Mouse (Mus musculus): ENCODE results near the gene Fuz.
A peak's percentile ranks its signal among the peaks of the same experiment; 100 is the strongest.

Gene Fuz

DNA sequence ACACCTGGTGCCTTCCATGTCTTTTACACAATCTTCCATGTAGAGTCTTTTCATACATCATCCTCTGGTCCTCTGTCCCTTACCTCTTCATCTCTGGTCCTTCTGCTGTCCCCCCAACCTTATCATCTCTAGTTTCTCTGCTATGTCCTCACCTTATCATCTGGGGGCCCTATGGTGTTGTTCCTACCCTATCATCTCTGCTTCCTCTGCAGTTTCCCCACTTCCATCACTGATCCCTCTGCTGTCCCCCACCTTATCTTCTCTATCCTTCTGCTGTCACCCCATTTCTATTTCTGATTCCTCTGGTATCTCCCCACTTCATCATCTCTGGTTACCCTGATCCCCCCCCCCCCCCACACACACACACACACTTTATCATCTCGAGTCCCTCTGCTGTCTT, 32.7 kb downstream of the Fuz start:
- DNase-seq (ENCODE audit: low read depth, low spot score) = no peak

DNA sequence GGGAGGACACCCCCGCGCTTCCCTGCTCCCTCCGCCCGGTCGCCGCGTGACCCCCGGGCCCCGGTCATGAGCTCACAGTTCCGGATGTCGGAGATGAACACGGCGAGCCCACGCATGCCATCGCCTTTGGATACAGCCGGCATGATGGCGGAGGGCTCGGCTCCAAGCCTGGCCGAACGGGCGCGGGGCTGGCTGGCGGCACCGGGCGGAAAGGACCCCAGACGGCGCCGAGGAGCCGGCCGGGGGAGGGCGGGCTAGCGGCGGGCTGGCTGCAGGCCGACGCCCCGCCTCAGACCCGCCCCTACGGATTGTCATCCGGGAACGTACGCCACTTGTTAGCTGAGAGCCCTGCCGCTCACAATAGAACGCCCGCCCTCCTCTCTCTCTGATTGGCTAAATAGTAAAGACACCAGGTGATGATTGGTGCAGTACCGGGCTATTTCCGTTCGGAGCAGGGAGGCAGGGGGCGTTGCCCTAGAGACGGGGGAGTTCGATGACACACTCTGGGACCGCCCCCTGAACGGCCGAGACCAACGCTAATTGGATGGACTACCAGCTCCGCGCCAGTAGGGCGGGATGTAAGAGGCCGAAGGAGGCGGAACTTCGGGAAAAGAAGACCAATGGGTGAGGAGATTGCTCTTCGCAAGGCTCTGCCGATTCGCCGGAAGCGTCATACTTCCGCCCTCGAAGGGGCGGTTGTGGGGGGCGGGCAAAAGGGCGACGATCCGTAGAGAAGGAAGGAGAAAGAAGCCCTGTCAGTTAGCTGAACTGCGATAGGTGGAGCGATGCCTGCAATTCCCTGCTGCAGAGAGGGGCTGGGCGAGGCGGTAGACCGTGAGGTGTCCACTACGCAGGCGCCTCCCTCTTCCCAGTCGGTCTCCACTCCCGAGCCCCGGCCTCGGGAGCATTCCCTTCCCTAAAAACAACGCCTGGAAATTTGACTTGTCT, 33.6 kb downstream of the Fuz start, which contains the start of gene Ap2a1:
Ap2a1 (minus strand) TSS at position 293 of the 948 bp plus-strand sequence.
- DNase-seq (ENCODE audit: low read depth, low spot score) = peak; percentile 100

DNA sequence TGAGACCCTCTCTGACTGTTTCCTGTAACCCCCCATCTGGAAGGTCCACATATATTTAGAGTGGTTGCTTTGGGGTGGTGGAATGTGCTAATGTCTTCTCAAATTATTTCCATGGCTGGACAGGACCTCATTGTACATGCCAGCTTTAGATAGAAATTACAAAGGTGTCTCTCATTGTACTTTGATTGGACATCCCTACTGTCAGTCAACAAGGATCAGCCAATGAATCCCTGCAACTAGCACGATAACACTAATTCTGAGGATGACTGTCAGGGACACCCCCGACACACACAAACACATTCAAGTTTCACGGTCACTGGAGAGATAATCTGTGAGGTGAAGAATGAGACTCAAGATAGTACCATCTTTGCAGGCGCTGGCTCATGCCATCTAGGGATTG, 42.8 kb downstream of the Fuz start:
- peak; percentile 88 for DNase-seq (ENCODE audit: low read depth, low spot score)

DNA sequence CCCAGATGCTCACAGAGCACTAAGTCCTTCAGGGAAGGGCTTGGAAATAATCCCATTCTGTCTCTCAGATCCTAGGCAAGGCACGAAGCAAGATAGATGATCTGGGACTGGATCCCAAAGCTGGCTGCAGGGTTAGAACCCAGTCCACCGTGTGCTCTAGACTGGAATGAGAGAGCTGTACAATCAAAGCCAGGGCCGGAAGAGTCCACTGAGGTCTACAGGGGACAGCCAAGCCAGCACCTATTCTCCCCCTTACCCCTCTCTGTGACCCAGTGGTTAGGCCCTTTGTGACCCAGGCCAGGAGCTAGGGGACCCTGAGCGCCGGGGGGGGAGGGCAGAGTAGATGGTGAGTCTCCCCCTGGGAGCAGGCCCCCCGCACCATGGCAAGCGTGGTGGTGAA, 47.0 kb downstream of the Fuz start, which contains the start of gene Tsks:
Tsks (plus strand) TSS at position 301 of the 400 bp plus-strand sequence.
- peak; percentile 5 for DNase-seq (ENCODE audit: low read depth, low spot score)

DNA sequence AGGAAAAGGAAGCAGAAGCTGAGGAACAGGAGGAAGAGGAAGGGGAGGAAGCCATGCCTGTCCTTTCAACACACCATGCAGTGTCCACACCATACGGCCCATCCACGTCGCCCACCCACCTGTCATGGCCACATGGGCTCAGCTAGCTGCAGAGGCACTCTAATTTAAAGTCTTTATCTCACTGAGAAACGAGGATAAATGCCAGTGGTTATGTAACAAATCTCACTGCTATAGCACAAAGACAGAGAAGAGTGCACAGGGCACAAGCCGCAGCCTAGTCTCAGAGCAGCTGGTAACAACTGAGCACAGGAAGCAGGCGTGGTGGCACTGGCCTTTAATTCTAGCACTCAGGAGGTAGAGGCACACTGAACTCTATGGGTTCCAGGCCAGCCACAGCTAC, 54.0 kb downstream of the Fuz start:
- DNase-seq (ENCODE audit: low read depth, low spot score) = no peak

DNA sequence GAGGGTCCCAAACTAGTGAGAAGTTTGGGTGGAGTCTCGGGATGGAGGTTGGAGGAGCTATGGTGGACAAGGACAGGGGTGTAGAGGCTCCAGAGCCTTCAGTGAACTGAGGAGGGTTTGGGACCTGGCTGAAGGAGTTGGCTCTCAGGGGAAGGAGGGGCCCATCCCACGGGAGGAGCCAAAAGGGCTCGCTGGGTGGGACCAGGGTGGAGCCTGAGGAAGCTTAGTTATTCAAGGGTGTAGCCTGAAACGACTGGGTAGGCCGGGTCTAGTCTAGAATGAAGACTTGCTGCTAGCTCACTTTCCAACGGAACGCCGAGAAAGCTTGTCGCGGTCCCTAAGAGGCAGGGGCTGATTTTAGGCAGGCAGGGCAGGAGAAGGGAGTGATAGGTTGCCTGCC, 56.1 kb downstream of the Fuz start:
- peak; percentile 95 for DNase-seq (ENCODE audit: low read depth, low spot score)

Measured in ES-CJ7 (cell line).